Mouse (Mus musculus): Measurements from ENCODE around the gene Mfsd5.

Mfsd5 gene

GRCm38 (mm10) chr15:102279783-102280520 is 698 bp downstream of the Mfsd5 start:
- CTCF ChIA-PET, result interaction anchor here (0.5 to 1.4 kb wide), 3 partner anchors 36 to 64 kb away, joined by 5 to 14 read pairs (median 7); no protein-coding TSS in a partner anchor

GRCm38 (mm10) chr15:102280623-102281022 is 1.4 kb downstream of the Mfsd5 start:
- CTCF ChIA-PET, result interaction anchor here (1.4 kb wide), 1 partner anchor 35 kb away, joined by 7 read pairs; no protein-coding TSS in a partner anchor

GRCm38 (mm10) chr15:102282463-102283292 is 3.4 kb downstream of the Mfsd5 start:
- CTCF ChIA-PET, result interaction anchor here (0.5 kb wide), 1 partner anchor 107 kb away, joined by 12 read pairs; no protein-coding TSS in a partner anchor

- CTCF ChIA-PET, result interaction anchor here (0.7 kb wide), 2 partner anchors 84 to 92 kb away, joined by 6 to 11 read pairs; no protein-coding TSS in a partner anchor
Observed at GRCm38 (mm10) chr15:102283648-102284047, 4.4 kb downstream of the Mfsd5 start.

- CTCF ChIA-PET, result interaction anchor here (0.7 kb wide), 1 partner anchor 244 kb away, joined by 3 read pairs; no protein-coding TSS in a partner anchor
Observed at GRCm38 (mm10) chr15:102287395-102287794, 8.1 kb downstream of the Mfsd5 start.

GRCm38 (mm10) chr15:102295633-102296367 is 16.5 kb downstream of the Mfsd5 start, which contains the start of gene Espl1:
TSS of gene Espl1 (plus strand) at chr15:102296266.
- CTCF ChIA-PET, result no interaction called here

- CTCF ChIA-PET, result interaction anchor here (0.6 to 0.7 kb wide), 2 partner anchors 18 to 229 kb away, joined by 4 to 6 read pairs; no protein-coding TSS in a partner anchor
Observed at GRCm38 (mm10) chr15:102296368-102297006, 17.2 kb downstream of the Mfsd5 start.

GRCm38 (mm10) chr15:102302542-102302941 is 23.3 kb downstream of the Mfsd5 start:
- CTCF ChIA-PET, result interaction anchor here (0.5 kb wide), 1 partner anchor 183 kb away, joined by 3 read pairs; no protein-coding TSS in a partner anchor

GRCm38 (mm10) chr15:102308717-102309116 is 29.5 kb downstream of the Mfsd5 start:
- CTCF ChIA-PET, result interaction anchor here (0.7 kb wide), 2 partner anchors 58 to 222 kb away, joined by 3 read pairs; partner anchors contain the start of gene Sp7

- CTCF ChIA-PET, result interaction anchor here (0.6 kb wide), 1 partner anchor 960 kb away, joined by 7 read pairs; no protein-coding TSS in a partner anchor
Observed at GRCm38 (mm10) chr15:102310074-102310845, 31.0 kb downstream of the Mfsd5 start.

GRCm38 (mm10) chr15:102311489-102311888 is 32.2 kb downstream of the Mfsd5 start:
- CTCF ChIA-PET, result no interaction called here

GRCm38 (mm10) chr15:102315292-102315691 is 36.0 kb downstream of the Mfsd5 start:
- CTCF ChIA-PET, result interaction anchor here (1.2 to 1.4 kb wide), 2 partner anchors 24 to 35 kb away, joined by 3 to 7 read pairs; no protein-coding TSS in a partner anchor

GRCm38 (mm10) chr15:102316263-102316662 is 37.0 kb downstream of the Mfsd5 start:
- CTCF ChIA-PET, result interaction anchor here (0.6 to 1.4 kb wide), 3 partner anchors 22 to 53 kb away, joined by 3 to 7 read pairs (median 3); no protein-coding TSS in a partner anchor

GRCm38 (mm10) chr15:102324654-102325473 is 45.6 kb downstream of the Mfsd5 start:
- CTCF ChIA-PET, result interaction anchor here (0.6 to 0.9 kb wide), 2 partner anchors 85 to 134 kb away, joined by 5 to 7 read pairs; no protein-coding TSS in a partner anchor

- CTCF ChIA-PET, result interaction anchor here (0.6 kb wide), 2 partner anchors 9 to 161 kb away, joined by 3 read pairs; no protein-coding TSS in a partner anchor
Observed at GRCm38 (mm10) chr15:102326022-102326576, 46.8 kb downstream of the Mfsd5 start, which contains the start of gene Pfdn5. TSS of gene Pfdn5 (plus strand) at chr15:102326116.

GRCm38 (mm10) chr15:102326892-102327291 is 47.6 kb downstream of the Mfsd5 start:
- CTCF ChIA-PET, result interaction anchor here (0.6 kb wide), 1 partner anchor 161 kb away, joined by 3 read pairs; no protein-coding TSS in a partner anchor

Measured in spleen, embryonic (tissue).